Mouse (Mus musculus) liver, embryonic 14.5 days (tissue): ENCODE measurements around the gene Gtf3a.

ENCODE experiments used
- CTCF ChIP-seq: IDR thresholded peaks from 2 replicates; pipeline ENCODE4 v1.5.1; 2016; ENCODE audit warnings: antibody characterized with exemption, low read depth, control low read depth
- EP300 ChIP-seq: IDR thresholded peaks from 2 replicates; pipeline ENCODE4 v1.6.1; 2016; ENCODE audit warnings: antibody characterized with exemption, low read depth

GRCm38 (mm10) chr5:146963118-146963936 lies 14.9 kb downstream of the Gtf3a start, which contains the start of gene Mtif3:
- TF ChIP-seq CTCF = no peak
- TF ChIP-seq EP300 = peak; percentile 26; the same call in 1 of the 2 replicates
